Mouse (Mus musculus): Measurements from ENCODE around the gene Fbxl8. TPM values are rescaled to one million over a fixed set of nuclear protein-coding genes. Genes with fewer than 3 reads are reported as not detected.

Gene Fbxl8
- polyA plus RNA-seq, 1 experiment from 2014 or later: 0.85 TPM

GRCm38 (mm10) chr8:105260371-105261099, 3.9 kb upstream of the Fbxl8 start:
- no peak for ATAC-seq (replicated peaks)
- H3K4me3 ChIP-seq: no peak overlapping the region
- no peaks in the 10 kb centered on the region for H3K9me3 ChIP-seq
- WGBS: 61% methylated on average over 7 of the region's 7 CpGs
- H3K36me3 ChIP-seq: no peaks in the 10 kb centered on the region
- H3K9ac ChIP-seq (replicated peaks): no peak overlapping the region
- H3K4me1 ChIP-seq: peaks cover 27% of the 10 kb centered on the region
- H3K4me2 ChIP-seq (replicated peaks): no peak overlapping the region
- peaks cover 78% of the 10 kb centered on the region for H3K27me3 ChIP-seq
- no peak overlapping the region for H3K27ac ChIP-seq (replicated peaks)

- ATAC-seq (replicated peaks): no peak
- Histone ChIP-seq H3K9me3 (peaks cover 4% of the 10 kb centered on the region; the same call in 1 of the 2 replicates), H3K4me2 (replicated peaks) (no peak overlapping the region), H3K27ac (replicated peaks) (no peak overlapping the region), H3K4me3 (no peak overlapping the region), H3K27me3 (peaks cover 77% of the 10 kb centered on the region), H3K9ac (replicated peaks) (no peak overlapping the region), H3K4me1 (peaks cover 27% of the 10 kb centered on the region), H3K36me3 (no peaks in the 10 kb centered on the region)
- 85% methylated on average over 12 of the region's 12 CpGs for WGBS
These were observed 3.0 kb upstream of the Fbxl8 start for GRCm38 (mm10) chr8:105261326-105261980.

DNA sequence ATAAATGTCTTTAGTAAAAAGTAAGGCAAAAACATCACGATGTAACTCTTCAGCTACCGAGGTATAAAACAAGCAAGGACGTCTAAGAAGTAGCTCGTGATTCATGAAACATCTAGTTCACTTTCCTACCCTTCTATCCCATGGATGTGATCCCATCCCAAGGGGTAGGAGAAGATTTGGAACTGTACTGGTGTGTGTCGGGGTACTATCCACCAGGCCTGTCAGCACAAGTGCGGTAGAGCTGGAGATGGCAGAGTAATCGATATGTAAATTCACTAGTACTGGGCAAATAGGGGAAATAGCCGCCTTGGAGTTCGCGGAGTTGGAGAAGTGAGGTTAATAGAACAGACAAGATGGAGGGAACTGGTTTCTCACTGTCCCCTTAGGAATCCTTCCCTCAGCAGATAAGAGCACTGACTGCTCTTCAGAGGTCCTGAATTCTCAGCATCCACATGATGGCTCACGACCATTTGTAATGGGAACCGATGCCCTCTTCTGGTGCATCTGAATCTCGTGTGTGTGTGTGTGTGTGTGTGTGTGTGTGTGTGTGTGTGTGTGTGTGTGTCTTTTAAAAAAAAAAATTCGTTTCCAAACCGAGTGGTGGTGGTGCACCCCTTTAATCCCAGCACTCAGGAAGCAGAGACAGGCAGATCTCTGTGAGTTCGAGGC, 1.1 kb upstream of the Fbxl8 start:
- 39% methylated on average over 16 of the region's 16 CpGs for WGBS
- no peak overlapping the region for H3K27ac ChIP-seq (replicated peaks)
- peak overlapping the region; percentile 83; the same call in 1 of the 2 replicates for H3K4me2 ChIP-seq (replicated peaks)
- peak overlapping the region; percentile 70; the same call in 1 of the 2 replicates for H3K4me3 ChIP-seq
- H3K9me3 ChIP-seq: peaks cover 4% of the 10 kb centered on the region; the same call in 1 of the 2 replicates
- H3K36me3 ChIP-seq: no peaks in the 10 kb centered on the region
- H3K9ac ChIP-seq (replicated peaks): no peak overlapping the region
- H3K27me3 ChIP-seq: peaks cover 90% of the 10 kb centered on the region
- ATAC-seq (replicated peaks): no peak
- H3K4me1 ChIP-seq: peaks cover 33% of the 10 kb centered on the region

DNA sequence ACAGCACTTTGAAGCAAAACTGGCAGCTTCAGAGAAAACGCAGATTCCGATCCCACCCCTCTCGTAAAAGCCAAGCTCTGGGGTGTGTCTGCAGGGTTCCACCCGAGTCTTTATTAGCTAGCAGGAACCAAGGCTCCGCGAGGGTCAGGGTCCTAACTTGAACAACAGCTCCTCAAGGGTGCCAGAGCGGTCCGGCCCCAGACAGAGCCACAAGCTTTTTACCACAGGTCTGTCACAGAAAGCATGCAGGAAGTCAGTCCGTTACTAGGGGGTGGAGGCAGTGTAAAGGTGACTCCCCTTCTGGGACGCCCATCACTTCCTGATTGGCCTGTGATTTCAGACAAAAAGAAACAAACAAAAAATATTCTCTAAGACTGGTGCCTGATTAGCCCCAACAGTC, 680 bp downstream of the Fbxl8 start:
- WGBS: 14% methylated on average over 10 of the region's 10 CpGs
- Histone ChIP-seq H3K9ac (replicated peaks) (no peak overlapping the region), H3K4me2 (replicated peaks) (peak overlapping the region; percentile 83), H3K27ac (replicated peaks) (no peak overlapping the region), H3K36me3 (no peaks in the 10 kb centered on the region), H3K4me1 (peaks cover 34% of the 10 kb centered on the region), H3K9me3 (peaks cover 4% of the 10 kb centered on the region; the same call in 1 of the 2 replicates), H3K4me3 (peak overlapping the region; percentile 70; the same call in 1 of the 2 replicates), H3K27me3 (peaks cover 90% of the 10 kb centered on the region)
- ATAC-seq (replicated peaks): no peak

- no peak for ATAC-seq (replicated peaks)
- 9% methylated on average over 13 of the region's 13 CpGs for WGBS
- H3K27ac ChIP-seq (replicated peaks): no peak overlapping the region
- H3K4me1 ChIP-seq: peaks cover 43% of the 10 kb centered on the region
- peaks cover 90% of the 10 kb centered on the region for H3K27me3 ChIP-seq
- no peaks in the 10 kb centered on the region for H3K36me3 ChIP-seq
- H3K9me3 ChIP-seq: peaks cover 4% of the 10 kb centered on the region; the same call in 1 of the 2 replicates
- H3K4me3 ChIP-seq: no peak overlapping the region
- no peak overlapping the region for H3K9ac ChIP-seq (replicated peaks)
- H3K4me2 ChIP-seq (replicated peaks): no peak overlapping the region
These were observed 2.3 kb downstream of the Fbxl8 start for GRCm38 (mm10) chr8:105266775-105267174.

DNA sequence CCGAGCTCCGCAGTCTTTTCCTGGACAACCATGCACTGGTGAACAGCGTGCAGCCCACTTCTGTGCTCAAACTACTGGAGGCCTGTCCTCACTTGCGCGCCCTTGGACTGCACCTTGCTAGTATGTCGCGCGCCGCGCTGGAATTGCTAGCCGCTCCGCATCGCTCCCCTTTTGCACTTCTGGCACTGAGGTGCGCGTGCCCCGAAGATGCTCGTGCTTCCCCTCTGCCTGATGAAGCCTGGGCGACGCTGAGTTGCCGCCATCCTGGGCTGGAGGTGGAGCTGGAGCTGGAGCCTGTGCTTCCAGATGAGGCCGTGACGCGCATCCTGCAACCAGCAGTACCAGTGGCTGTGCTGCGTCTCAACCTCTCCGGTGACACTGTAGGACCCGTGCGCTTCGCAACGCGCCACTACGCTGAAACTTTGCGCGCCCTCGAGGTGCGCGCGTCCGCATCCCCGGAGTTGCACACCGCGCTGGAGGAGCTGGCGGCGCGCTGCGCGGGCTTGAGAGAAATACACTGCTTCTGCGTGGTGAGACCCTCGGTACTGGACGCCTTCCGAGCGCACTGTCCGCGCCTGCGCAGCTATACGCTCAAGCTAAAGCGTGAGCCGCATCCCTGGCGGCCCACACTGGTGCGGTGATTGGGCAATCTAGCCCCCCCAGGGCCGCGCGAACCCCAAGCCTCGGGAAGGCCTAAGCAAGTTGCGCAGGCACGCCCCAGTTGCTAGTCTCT, 4.1 kb downstream of the Fbxl8 start:
- peak overlapping the region; percentile 82 for H3K4me2 ChIP-seq (replicated peaks)
- H3K27me3 ChIP-seq: peaks cover 95% of the 10 kb centered on the region
- peak overlapping the region; percentile 53 for H3K4me3 ChIP-seq
- WGBS: under 1% methylated on average over 65 of the region's 65 CpGs
- H3K27ac ChIP-seq (replicated peaks): peak overlapping the region; percentile 11; the same call in 1 of the 2 replicates
- H3K36me3 ChIP-seq: no peaks in the 10 kb centered on the region
- peak; percentile 88 for ATAC-seq (replicated peaks)
- H3K4me1 ChIP-seq: peaks cover 43% of the 10 kb centered on the region
- H3K9me3 ChIP-seq: peaks cover 4% of the 10 kb centered on the region; the same call in 1 of the 2 replicates
- peak overlapping the region; percentile 45 for H3K9ac ChIP-seq (replicated peaks)

DNA sequence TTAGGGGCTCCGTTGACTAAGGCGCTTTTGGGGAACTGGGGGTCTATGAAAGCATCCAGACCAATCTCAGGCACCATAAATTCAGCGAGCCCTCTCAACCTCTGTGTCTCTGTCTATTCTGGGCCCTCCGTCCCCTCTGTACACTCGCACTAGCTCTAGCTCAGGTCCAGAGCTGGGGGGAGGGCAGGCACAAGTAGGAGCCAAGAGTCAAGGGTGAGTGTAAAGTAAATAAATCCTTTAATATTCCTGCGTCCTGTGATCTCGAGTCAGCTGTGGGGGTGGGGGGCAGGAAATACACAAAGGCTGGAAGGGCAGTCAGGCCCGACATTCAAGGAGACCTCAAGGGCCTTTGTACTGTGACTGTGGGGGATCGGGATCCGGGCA, 4.6 kb downstream of the Fbxl8 start:
- no peaks in the 10 kb centered on the region for H3K36me3 ChIP-seq
- WGBS: under 1% methylated on average over 10 of the region's 10 CpGs
- peak overlapping the region; percentile 82 for H3K4me2 ChIP-seq (replicated peaks)
- H3K9me3 ChIP-seq: peaks cover 4% of the 10 kb centered on the region; the same call in 1 of the 2 replicates
- H3K4me3 ChIP-seq: peak overlapping the region; percentile 53
- no peak overlapping the region for H3K27ac ChIP-seq (replicated peaks)
- ATAC-seq (replicated peaks): peak; percentile 32
- H3K4me1 ChIP-seq: peaks cover 39% of the 10 kb centered on the region
- H3K9ac ChIP-seq (replicated peaks): peak overlapping the region; percentile 45
- peaks cover 94% of the 10 kb centered on the region for H3K27me3 ChIP-seq

DNA sequence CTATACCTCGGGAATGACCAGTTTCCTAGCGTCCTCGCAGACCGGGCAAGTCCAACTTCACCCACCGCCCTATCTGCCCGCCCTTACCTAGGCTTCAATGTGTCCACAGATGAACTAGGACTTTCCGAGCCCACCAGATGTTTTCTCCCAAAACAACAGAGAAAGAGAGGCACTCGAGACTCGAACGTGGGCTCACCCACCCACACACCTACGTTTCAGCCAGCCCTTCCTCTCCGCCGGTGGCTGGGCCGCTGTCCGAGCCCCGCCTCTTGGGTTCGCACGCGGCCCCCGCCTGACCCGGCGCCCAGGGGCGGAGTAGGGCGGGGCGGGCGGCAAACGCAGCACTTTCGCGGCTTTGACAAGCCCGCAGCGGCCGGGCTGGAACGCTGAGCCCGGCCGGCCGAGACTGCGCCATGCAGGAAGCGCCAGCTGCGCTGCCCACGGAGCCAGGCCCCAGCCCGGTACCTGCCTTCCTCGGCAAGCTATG, 5.1 kb downstream of the Fbxl8 start, which contains the start of gene Hsf4:
Hsf4 (plus strand) TSS at position 341 of the 487 bp plus-strand sequence.
- Histone ChIP-seq H3K4me2 (replicated peaks) (peak within 1 kb of the TSS; percentile 82), H3K9me3 (peaks cover 4% of the 10 kb centered on the region; the same call in 1 of the 2 replicates), H3K9ac (replicated peaks) (peak within 1 kb of the TSS; percentile 45), H3K36me3 (no peaks in the 10 kb centered on the region), H3K27ac (replicated peaks) (peak within 1 kb of the TSS; percentile 11; the same call in 1 of the 2 replicates), H3K27me3 (peaks cover 94% of the 10 kb centered on the region), H3K4me1 (peaks cover 36% of the 10 kb centered on the region), H3K4me3 (peak within 1 kb of the TSS; percentile 53)
- WGBS: under 1% methylated on average over 42 of the region's 42 CpGs
- no peak for ATAC-seq (replicated peaks)

DNA sequence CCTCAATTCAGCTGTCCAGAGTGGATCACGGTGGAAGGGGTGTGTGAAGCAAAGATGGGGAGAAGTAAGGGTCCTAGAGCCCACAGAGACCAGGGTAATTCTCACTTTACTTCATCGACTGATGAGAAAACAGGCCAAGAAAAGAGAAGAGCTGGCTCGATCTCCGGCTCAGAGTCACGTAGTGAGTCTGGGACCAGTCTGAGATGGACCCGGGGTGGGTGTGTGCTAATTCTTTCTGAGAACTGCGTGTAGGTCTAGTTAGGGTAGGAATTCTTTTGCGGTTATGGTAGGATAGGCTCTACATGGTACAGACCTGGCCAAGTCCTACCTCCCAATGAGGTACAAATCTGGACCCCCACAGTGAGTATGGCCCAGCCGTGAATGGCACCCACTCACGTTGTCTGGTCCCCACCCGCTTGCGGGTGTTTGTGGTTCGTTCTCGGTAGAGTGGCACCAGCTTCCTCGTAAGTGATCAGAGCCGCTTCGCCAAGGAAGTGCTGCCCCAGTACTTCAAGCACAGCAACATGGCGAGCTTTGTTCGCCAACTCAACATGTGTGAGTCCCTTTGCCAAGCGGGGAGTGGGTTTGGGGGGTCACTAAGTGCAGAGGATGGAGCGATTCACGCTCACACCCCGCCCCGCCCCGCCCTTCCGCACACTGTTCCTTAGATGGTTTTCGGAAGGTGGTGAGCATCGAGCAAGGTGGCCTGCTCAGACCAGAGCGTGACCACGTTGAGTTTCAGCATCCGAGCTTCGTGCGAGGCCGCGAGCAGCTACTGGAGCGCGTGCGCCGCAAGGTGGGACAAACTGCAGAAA, 5.9 kb downstream of the Fbxl8 start:
- WGBS: 2% methylated on average over 39 of the region's 39 CpGs
- peaks cover 33% of the 10 kb centered on the region for H3K4me1 ChIP-seq
- H3K9ac ChIP-seq (replicated peaks): no peak overlapping the region; the same call in 1 of the 2 replicates
- no peak overlapping the region for H3K27ac ChIP-seq (replicated peaks)
- H3K27me3 ChIP-seq: peaks cover 94% of the 10 kb centered on the region
- peak overlapping the region; percentile 53 for H3K4me3 ChIP-seq
- H3K9me3 ChIP-seq: peaks cover 4% of the 10 kb centered on the region; the same call in 1 of the 2 replicates
- ATAC-seq (replicated peaks): no peak
- H3K36me3 ChIP-seq: no peaks in the 10 kb centered on the region
- H3K4me2 ChIP-seq (replicated peaks): peak overlapping the region; percentile 82

- Histone ChIP-seq H3K36me3 (no peaks in the 10 kb centered on the region), H3K4me3 (peak overlapping the region; percentile 53), H3K4me1 (peaks cover 38% of the 10 kb centered on the region), H3K27ac (replicated peaks) (no peak overlapping the region), H3K9ac (replicated peaks) (no peak overlapping the region), H3K27me3 (peaks cover 94% of the 10 kb centered on the region), H3K9me3 (peaks cover 4% of the 10 kb centered on the region; the same call in 1 of the 2 replicates), H3K4me2 (replicated peaks) (peak overlapping the region; percentile 19)
- no peak for ATAC-seq (replicated peaks)
- WGBS: 2% methylated on average over 11 of the region's 11 CpGs
These were observed 6.4 kb downstream of the Fbxl8 start for GRCm38 (mm10) chr8:105270916-105271186.

GRCm38 (mm10) chr8:105275387-105275786, 10.9 kb downstream of the Fbxl8 start:
- WGBS: 7% methylated on average over 11 of the region's 11 CpGs

More at GRCm38 (mm10) chr8:105275387-105275786, 10.9 kb downstream of the Fbxl8 start:
- no peaks in the 10 kb centered on the region for H3K9me3 ChIP-seq
- ATAC-seq (replicated peaks): no peak
- peak overlapping the region; percentile 67; the same call in 1 of the 2 replicates for H3K4me2 ChIP-seq (replicated peaks)
- H3K36me3 ChIP-seq: 0 out of 2 replicates have a peak, but pooled peaks cover 4% of the 10 kb centered on the region
- H3K27me3 ChIP-seq: peaks cover 78% of the 10 kb centered on the region
- H3K4me1 ChIP-seq: peaks cover 30% of the 10 kb centered on the region
- no peak overlapping the region for H3K4me3 ChIP-seq
- no peak overlapping the region for H3K9ac ChIP-seq (replicated peaks)
- H3K27ac ChIP-seq (replicated peaks): no peak overlapping the region
